Mouse (Mus musculus) kidney, postnatal 10 days (tissue): Measurements from ENCODE around the gene Slc25a25.
"Not testable (repeated sequence)": the region's sequence is repeated elsewhere in the genome, so short reads cannot be mapped to it uniquely, and the experiment has no call there.

Source experiments
- DNase-seq: peaks from one replicate; pipeline ENCODE4 v3.0.0; 2021; ENCODE audit warnings: mixed read lengths

The Slc25a25 gene

GRCm38 (mm10) chr2:32450881-32451844, at the start of gene Slc25a25:
Slc25a25 (minus strand) TSS chr2:32451445.
- DNase-seq: peak; percentile 99

GRCm38 (mm10) chr2:32500461-32500860, 49.2 kb upstream of the Slc25a25 start:
- no peak for DNase-seq

GRCm38 (mm10) chr2:32499365-32499764, 48.1 kb upstream of the Slc25a25 start:
- no peak for DNase-seq

- no peak for DNase-seq
Observed at GRCm38 (mm10) chr2:32496190-32496589, 44.9 kb upstream of the Slc25a25 start.

- peak; percentile 67 for DNase-seq
Observed at GRCm38 (mm10) chr2:32495185-32495726, 44.0 kb upstream of the Slc25a25 start.

GRCm38 (mm10) chr2:32494522-32494921, 43.3 kb upstream of the Slc25a25 start:
- no peak for DNase-seq

- DNase-seq: no peak
Observed at GRCm38 (mm10) chr2:32493301-32493701, 42.1 kb upstream of the Slc25a25 start.

GRCm38 (mm10) chr2:32492661-32493060, 41.4 kb upstream of the Slc25a25 start:
- DNase-seq: no peak

GRCm38 (mm10) chr2:32490730-32491129, 39.5 kb upstream of the Slc25a25 start:
- not testable (repeated sequence) for DNase-seq

GRCm38 (mm10) chr2:32488679-32489078, 37.4 kb upstream of the Slc25a25 start:
- peak; percentile 91 for DNase-seq

- DNase-seq: peak; percentile 98
Observed at GRCm38 (mm10) chr2:32487124-32487623, 35.9 kb upstream of the Slc25a25 start.

- no peak for DNase-seq
Observed at GRCm38 (mm10) chr2:32486155-32486554, 34.9 kb upstream of the Slc25a25 start.

GRCm38 (mm10) chr2:32485751-32486150, 34.5 kb upstream of the Slc25a25 start:
- no peak for DNase-seq

GRCm38 (mm10) chr2:32484933-32485332, 33.7 kb upstream of the Slc25a25 start:
- peak; percentile 55 for DNase-seq

- no peak for DNase-seq
Observed at GRCm38 (mm10) chr2:32483179-32483875, 32.1 kb upstream of the Slc25a25 start.

- DNase-seq: peak; percentile 58
Observed at GRCm38 (mm10) chr2:32482351-32482750, 31.1 kb upstream of the Slc25a25 start.

- DNase-seq: not testable (repeated sequence)
Observed at GRCm38 (mm10) chr2:32475361-32475760, 24.1 kb upstream of the Slc25a25 start.

- no peak for DNase-seq
Observed at GRCm38 (mm10) chr2:32471681-32472061, 20.4 kb upstream of the Slc25a25 start.

GRCm38 (mm10) chr2:32471001-32471680, 19.9 kb upstream of the Slc25a25 start:
- no peak for DNase-seq

GRCm38 (mm10) chr2:32464212-32464891, 13.1 kb upstream of the Slc25a25 start:
- DNase-seq: peak; percentile 54

- no peak for DNase-seq
Observed at GRCm38 (mm10) chr2:32463773-32464172, 12.5 kb upstream of the Slc25a25 start.

GRCm38 (mm10) chr2:32459657-32460056, 8.4 kb upstream of the Slc25a25 start:
- DNase-seq: no peak
